Mouse (Mus musculus) forebrain, embryonic 14.5 days (tissue): ENCODE data around the gene Gcnt1. TPM values are rescaled to one million over a fixed set of nuclear protein-coding genes. Genes with fewer than 3 reads are reported as not detected.

Experiments used
- ATAC-seq: fragments of 200-750 bp; cut with Nextera tagmentation; 2 replicates; pipeline ENCODE4 v1.8.0; 2017; ENCODE audit warnings: mild to moderate bottlenecking, moderate library complexity
- DNase-seq: peaks from one replicate; pipeline ENCODE4 v3.0.0-alpha.2; 2015; ENCODE audit warnings: low spot score
- H3K27ac ChIP-seq: fragments of 300-500 bp; sonication (generic); 2 replicates; pipeline ENCODE4 v1.5.1; 2014; ENCODE audit warnings: low read depth, mild to moderate bottlenecking, control low read depth, low read length, moderate library complexity
- H3K27me3 ChIP-seq: fragments of 300-500 bp; sonication (generic); replicated peaks from 2 replicates; pipeline ENCODE4 v1.6.1; 2014; ENCODE audit warnings: low read length, control low read depth, mixed read lengths; ENCODE audit not compliant: control insufficient read depth, insufficient read depth
- H3K36me3 ChIP-seq: fragments of 300-500 bp; sonication (generic); 2 replicates; pipeline ENCODE4 v1.6.1; 2014; ENCODE audit warnings: low read length, control low read depth; ENCODE audit not compliant: control insufficient read depth, insufficient read depth
- H3K4me1 ChIP-seq: fragments of 300-500 bp; sonication (generic); 2 replicates; pipeline ENCODE4 v1.6.1; 2014; ENCODE audit warnings: antibody characterized with exemption, low read length, control low read depth; ENCODE audit not compliant: control insufficient read depth, insufficient read depth
- H3K4me2 ChIP-seq: fragments of 300-500 bp; sonication (generic); 2 replicates; pipeline ENCODE4 v1.6.1; 2014; ENCODE audit warnings: mild to moderate bottlenecking, control low read depth, low read length
- H3K4me3 ChIP-seq: fragments of 300-500 bp; sonication (generic); 2 replicates; pipeline ENCODE4 v1.5.1; 2014; ENCODE audit warnings: low read depth, low read length, control low read depth
- H3K9ac ChIP-seq: fragments of 300-500 bp; sonication (generic); 2 replicates; pipeline ENCODE4 v1.6.1; 2014; ENCODE audit warnings: mild to moderate bottlenecking, low read length, control low read depth, moderate library complexity
- H3K9me3 ChIP-seq: fragments of 300-500 bp; sonication (generic); replicated peaks from 2 replicates; pipeline ENCODE4 v1.6.1; 2016; ENCODE audit warnings: low read length, control low read depth, mixed read lengths; ENCODE audit not compliant: control insufficient read depth
- whole genome bisulfite sequencing: fragments of 180-500 bp; shearing (Covaris S2); extraction: QIAGEN DNeasy Blood & Tissue Kit; methylation state at CpG from one replicate; pipeline ENCODE4 v1.1.7; 2014; 5-methylcytosine and 5-hydroxymethylcytosine counted together
- polyA plus RNA-seq: library from polyadenylated mRNA; unstranded; fragments of >200 nt; fragmentation: Nextera tagmentation; extraction: Ambion mirVana; gene quantifications from 2 replicates; pipeline ENCODE4 v1.2.1, GENCODE M21; 2014

The Gcnt1 gene
- polyA plus RNA-seq, 1 experiment from 2014 or later, result 0.56 TPM

DNA sequence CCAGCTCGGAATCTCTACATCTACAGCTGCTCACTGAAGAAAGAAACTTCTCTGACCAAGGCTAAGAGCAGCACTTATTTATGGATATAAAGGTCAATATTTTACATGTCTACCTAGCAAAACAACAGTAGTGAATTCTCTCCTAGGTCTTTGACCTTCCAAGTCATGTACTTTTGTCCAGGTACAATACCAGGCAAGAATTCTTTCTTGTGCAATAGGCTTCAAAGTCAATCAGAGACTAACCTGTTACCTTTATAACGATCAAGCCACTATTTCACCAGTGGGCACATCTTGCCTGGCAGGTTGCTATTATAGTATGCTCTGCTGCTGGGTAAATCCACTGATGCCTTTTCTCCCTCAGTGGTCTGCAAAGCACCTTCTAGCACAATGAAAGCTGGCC, 61.6 kb downstream of the Gcnt1 start:
- no peak overlapping the region for H3K4me2 ChIP-seq
- H3K4me1 ChIP-seq, result no peaks in the 10 kb centered on the region
- ATAC-seq (no peak), DNase-seq (no peak)
- no peaks in the 10 kb centered on the region for H3K27me3 ChIP-seq
- H3K27ac ChIP-seq, result no peak overlapping the region
- H3K36me3 ChIP-seq, result no peaks in the 10 kb centered on the region
- H3K9me3 ChIP-seq, result no peaks in the 10 kb centered on the region
- no peak overlapping the region for H3K4me3 ChIP-seq
- no peak overlapping the region for H3K9ac ChIP-seq
- 84% methylated on average over 2 of the region's 2 CpGs for WGBS

DNA sequence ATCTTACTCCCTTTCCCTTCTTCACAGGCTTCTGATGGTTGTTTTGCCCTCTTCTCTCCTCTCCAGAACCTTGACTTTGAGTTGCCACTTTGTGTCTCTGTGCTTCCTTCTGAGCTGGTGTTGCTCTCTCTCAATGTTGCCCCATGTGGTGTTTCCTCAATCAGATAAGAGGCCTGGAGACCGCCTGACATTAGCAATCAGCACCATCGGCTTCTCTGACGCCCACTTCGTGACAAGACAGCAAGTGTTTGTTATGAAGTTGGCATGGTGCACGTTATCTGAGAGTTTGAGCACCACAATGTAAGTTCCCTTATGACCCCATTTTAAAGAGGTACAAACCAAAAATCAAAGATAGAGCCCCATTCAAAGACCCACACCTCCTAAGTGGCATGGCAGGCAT, 76.6 kb downstream of the Gcnt1 start:
- DNase-seq (no peak), ATAC-seq (no peak)
- H3K27me3 ChIP-seq, result no peaks in the 10 kb centered on the region
- no peaks in the 10 kb centered on the region for H3K9me3 ChIP-seq
- no peak overlapping the region for H3K9ac ChIP-seq
- H3K4me3 ChIP-seq, result no peak overlapping the region
- 92% methylated on average over 5 of the region's 5 CpGs for WGBS
- no peak overlapping the region for H3K27ac ChIP-seq
- no peaks in the 10 kb centered on the region for H3K36me3 ChIP-seq
- H3K4me1 ChIP-seq, result no peaks in the 10 kb centered on the region
- no peak overlapping the region for H3K4me2 ChIP-seq

DNA sequence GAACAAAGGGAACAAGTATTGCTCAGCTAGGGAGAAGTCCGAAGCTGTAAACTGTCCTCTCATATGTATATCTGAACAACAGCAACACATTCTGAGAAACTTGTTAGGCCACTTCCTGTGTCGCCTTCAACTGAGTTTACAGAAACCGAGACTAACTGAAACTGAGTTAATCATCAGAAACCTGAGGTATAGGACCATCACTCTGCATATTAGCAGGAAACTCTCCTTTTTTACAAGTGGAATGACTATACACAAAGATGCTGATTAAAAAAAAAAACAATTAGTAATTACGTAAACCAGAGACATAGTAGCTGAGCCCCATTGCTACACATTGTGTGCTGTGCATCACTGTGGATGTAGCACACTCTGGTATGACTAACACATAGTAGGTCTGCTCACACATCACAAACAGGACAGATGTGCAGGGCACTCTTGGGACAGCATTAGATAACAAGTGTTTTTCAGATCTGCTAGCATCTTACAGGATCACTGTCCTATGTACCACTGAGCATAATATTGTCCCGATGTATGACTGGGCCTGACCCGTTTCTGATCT, 77.4 kb downstream of the Gcnt1 start:
- no peak overlapping the region for H3K4me3 ChIP-seq
- WGBS, result 94% methylated on average over 6 of the region's 6 CpGs
- no peak overlapping the region for H3K4me2 ChIP-seq
- no peaks in the 10 kb centered on the region for H3K27me3 ChIP-seq
- no peak overlapping the region for H3K9ac ChIP-seq
- ATAC-seq (no peak), DNase-seq (no peak)
- H3K27ac ChIP-seq, result no peak overlapping the region
- H3K4me1 ChIP-seq, result no peaks in the 10 kb centered on the region
- no peaks in the 10 kb centered on the region for H3K36me3 ChIP-seq
- no peaks in the 10 kb centered on the region for H3K9me3 ChIP-seq

DNA sequence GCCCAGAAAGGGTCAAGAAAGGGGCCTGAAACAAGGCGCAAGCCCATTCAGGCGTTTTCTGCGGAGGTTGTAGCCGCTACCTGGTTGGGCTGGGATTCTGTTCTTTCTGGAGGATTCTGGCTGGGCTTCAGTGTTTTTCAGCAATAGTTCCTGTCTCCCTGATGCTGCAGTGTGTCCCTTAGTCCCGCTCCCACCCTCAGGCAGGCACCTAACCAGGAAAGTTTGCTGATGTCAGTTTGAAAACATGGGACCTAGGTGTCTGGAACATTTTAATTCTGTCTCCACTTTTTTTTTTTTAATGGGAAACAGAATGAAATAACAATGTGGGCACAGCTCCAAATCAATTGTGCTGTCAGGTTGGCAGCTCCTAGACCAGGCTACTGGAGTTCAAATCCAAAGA, 78.5 kb downstream of the Gcnt1 start:
- Histone ChIP-seq H3K27ac (no peak overlapping the region), H3K4me3 (no peak overlapping the region), H3K9ac (no peak overlapping the region), H3K9me3 (no peaks in the 10 kb centered on the region), H3K36me3 (no peaks in the 10 kb centered on the region), H3K4me1 (no peaks in the 10 kb centered on the region), H3K27me3 (no peaks in the 10 kb centered on the region), H3K4me2 (no peak overlapping the region)
- ATAC-seq, result no peak
- DNase-seq, result no peak
- WGBS, result 92% methylated on average over 5 of the region's 5 CpGs

DNA sequence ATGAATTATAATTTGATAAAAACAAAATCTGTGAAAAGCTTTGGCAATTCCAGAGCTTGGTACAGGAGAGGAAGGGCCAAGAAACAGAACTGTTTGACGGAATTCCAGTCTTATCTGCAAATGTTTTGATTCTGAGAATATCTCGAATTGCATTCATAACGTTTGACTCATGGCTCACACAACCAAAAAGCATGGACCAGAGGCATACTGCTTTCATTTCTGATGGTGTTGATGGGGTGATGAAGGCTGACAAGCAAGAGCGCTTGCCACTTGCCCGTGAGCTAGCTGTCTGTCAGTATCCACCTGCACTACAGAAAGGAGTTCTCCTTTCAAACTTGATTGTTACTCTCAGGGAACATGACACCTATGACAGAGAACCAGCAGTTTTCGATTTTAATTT, 83.1 kb downstream of the Gcnt1 start:
- WGBS, result 87% methylated on average over 6 of the region's 6 CpGs
- no peaks in the 10 kb centered on the region for H3K27me3 ChIP-seq
- DNase-seq (no peak), ATAC-seq (no peak)
- H3K4me3 ChIP-seq, result no peak overlapping the region
- H3K4me2 ChIP-seq, result no peak overlapping the region
- H3K27ac ChIP-seq, result no peak overlapping the region
- no peaks in the 10 kb centered on the region for H3K36me3 ChIP-seq
- no peak overlapping the region for H3K9ac ChIP-seq
- no peaks in the 10 kb centered on the region; the same call in 1 of the 2 replicates for H3K4me1 ChIP-seq
- H3K9me3 ChIP-seq, result no peaks in the 10 kb centered on the region

DNA sequence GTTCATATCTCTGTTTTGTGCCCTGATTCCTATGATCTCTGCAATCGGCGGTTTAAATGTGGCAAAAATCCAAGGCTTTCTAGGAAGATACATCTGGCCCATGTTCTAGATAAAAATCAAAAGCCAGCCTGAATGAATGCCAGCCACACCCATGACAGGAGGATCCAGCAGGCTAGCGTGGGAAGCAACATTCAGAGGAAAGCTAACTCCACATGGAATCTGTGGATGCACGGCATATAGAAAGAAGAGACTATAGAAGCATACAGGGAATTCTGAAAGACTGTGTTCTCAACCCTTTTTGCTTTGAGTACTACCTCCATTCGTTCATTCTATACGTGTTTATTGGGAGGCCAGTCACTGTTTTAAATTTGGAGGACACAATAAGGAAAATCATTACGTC, 86.6 kb downstream of the Gcnt1 start:
- no peaks in the 10 kb centered on the region for H3K9me3 ChIP-seq
- H3K4me3 ChIP-seq, result no peak overlapping the region
- H3K4me2 ChIP-seq, result no peak overlapping the region
- H3K36me3 ChIP-seq, result no peaks in the 10 kb centered on the region
- DNase-seq (no peak), ATAC-seq (no peak)
- no peak overlapping the region for H3K27ac ChIP-seq
- H3K27me3 ChIP-seq, result no peaks in the 10 kb centered on the region
- no peaks in the 10 kb centered on the region; the same call in 1 of the 2 replicates for H3K4me1 ChIP-seq
- 81% methylated on average over 7 of the region's 7 CpGs for WGBS
- no peak overlapping the region for H3K9ac ChIP-seq

DNA sequence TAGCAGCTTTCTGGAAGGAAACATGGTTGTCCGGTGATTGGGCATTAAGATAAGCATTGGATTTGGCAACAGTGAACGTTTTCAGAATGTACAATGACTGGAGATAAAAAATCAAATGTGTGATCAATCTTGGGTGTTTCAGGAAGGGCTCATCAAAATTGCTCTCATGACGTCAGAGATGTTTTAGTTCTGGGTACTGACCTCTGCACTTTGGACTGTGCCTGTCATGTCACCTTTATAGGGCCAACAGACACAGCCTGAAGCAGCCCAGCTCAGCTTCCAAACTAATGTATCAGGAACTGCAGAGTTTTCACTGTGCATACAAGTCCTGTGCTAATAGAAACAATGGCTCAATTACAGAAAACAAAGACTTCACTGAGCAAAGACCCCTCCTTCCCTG, 89.3 kb downstream of the Gcnt1 start:
- H3K4me1 ChIP-seq, result no peaks in the 10 kb centered on the region; the same call in 1 of the 2 replicates
- H3K9me3 ChIP-seq, result no peaks in the 10 kb centered on the region
- no peak overlapping the region for H3K4me3 ChIP-seq
- 83% methylated on average over 3 of the region's 3 CpGs for WGBS
- no peaks in the 10 kb centered on the region for H3K27me3 ChIP-seq
- DNase-seq, result no peak
- no peaks in the 10 kb centered on the region for H3K36me3 ChIP-seq
- ATAC-seq, result no peak
- no peak overlapping the region for H3K4me2 ChIP-seq
- no peak overlapping the region for H3K27ac ChIP-seq
- H3K9ac ChIP-seq, result no peak overlapping the region

DNA sequence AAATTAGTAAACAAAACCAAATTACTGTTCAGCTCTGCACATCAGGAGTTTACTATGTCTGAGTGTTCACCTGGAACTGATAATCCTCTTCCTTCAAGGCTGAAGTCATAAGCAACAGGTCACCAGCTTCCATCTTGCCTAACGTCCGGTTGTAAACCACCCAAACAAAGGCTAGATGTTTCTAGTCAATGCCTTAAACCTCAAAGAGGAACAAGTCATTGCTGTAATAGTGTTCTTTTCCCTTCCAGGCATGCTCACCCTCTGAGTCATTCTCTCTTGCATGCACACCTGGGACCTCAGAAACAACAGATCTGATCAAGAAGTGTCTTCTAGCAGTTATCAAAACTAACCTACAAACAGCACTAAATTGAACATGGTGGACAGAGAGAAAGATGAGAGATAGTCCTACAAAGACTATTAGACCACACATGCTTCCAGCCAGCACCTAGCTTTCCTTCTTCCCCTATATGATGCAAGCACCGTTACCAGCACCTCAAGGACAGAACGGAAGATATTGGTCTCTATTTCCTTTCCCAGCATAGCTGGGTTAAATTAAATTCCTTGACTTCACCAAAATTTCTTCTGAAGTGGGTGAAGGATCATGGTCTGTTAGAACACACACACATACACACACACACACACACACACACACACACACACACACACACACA, 94.1 kb downstream of the Gcnt1 start:
- Histone ChIP-seq H3K27me3 (no peaks in the 10 kb centered on the region), H3K4me1 (no peaks in the 10 kb centered on the region), H3K9ac (no peak overlapping the region), H3K4me3 (no peak overlapping the region), H3K27ac (no peak overlapping the region), H3K9me3 (no peaks in the 10 kb centered on the region), H3K4me2 (no peak overlapping the region), H3K36me3 (no peaks in the 10 kb centered on the region)
- whole genome bisulfite sequencing, result 94% methylated on average over 4 of the region's 4 CpGs
- no peak for ATAC-seq
- no peak for DNase-seq
